Mouse (Mus musculus) T-cell, adult 2 months (primary cell): ENCODE data around the gene Coq10a.

Experiments used
- DNase-seq: peaks from one replicate; pipeline ENCODE4 v3.0.0; 2022; ENCODE audit warnings: low spot score

The Coq10a gene

GRCm38 (mm10) chr10:128368402-128369217, at the start of gene Coq10a:
Coq10a (minus strand) TSS chr10:128368997.
- DNase-seq: peak; percentile 95

- DNase-seq: no peak
These were observed 46.1 kb upstream of the Coq10a start for GRCm38 (mm10) chr10:128414848-128415247.

- no peak for DNase-seq
These were observed 44.3 kb upstream of the Coq10a start for GRCm38 (mm10) chr10:128413076-128413475.

- no peak for DNase-seq
These were observed 43.8 kb upstream of the Coq10a start for GRCm38 (mm10) chr10:128412558-128412957.

- no peak for DNase-seq
These were observed 43.2 kb upstream of the Coq10a start for GRCm38 (mm10) chr10:128412055-128412381.

- peak; percentile 94 for DNase-seq
These were observed 42.6 kb upstream of the Coq10a start, which contains the start of the genes Nabp2 and Rnf41 for GRCm38 (mm10) chr10:128411211-128412054. Nabp2 (minus strand) TSS chr10:128411492. Rnf41 (plus strand) TSS chr10:128411657.

GRCm38 (mm10) chr10:128410560-128410845, 41.7 kb upstream of the Coq10a start:
- no peak for DNase-seq

- peak; percentile 98 for DNase-seq
These were observed 41.1 kb upstream of the Coq10a start for GRCm38 (mm10) chr10:128409692-128410559.

GRCm38 (mm10) chr10:128408591-128409535, 40.1 kb upstream of the Coq10a start:
- DNase-seq: no peak

GRCm38 (mm10) chr10:128403931-128404330, 35.1 kb upstream of the Coq10a start:
- DNase-seq: no peak

- DNase-seq: no peak
These were observed 32.8 kb upstream of the Coq10a start for GRCm38 (mm10) chr10:128401638-128402037.

GRCm38 (mm10) chr10:128401056-128401455, 32.3 kb upstream of the Coq10a start, which contains the start of gene Slc39a5:
Slc39a5 (minus strand) TSS chr10:128401229.
- no peak for DNase-seq

GRCm38 (mm10) chr10:128400338-128400737, 31.5 kb upstream of the Coq10a start:
- DNase-seq: no peak

- DNase-seq: no peak
These were observed 28.7 kb upstream of the Coq10a start for GRCm38 (mm10) chr10:128397466-128397865.

- no peak for DNase-seq
These were observed 28.0 kb upstream of the Coq10a start for GRCm38 (mm10) chr10:128396716-128397264.

- DNase-seq: no peak
These were observed 27.3 kb upstream of the Coq10a start for GRCm38 (mm10) chr10:128396017-128396673.

GRCm38 (mm10) chr10:128391850-128392249, 23.1 kb upstream of the Coq10a start:
- DNase-seq: no peak

GRCm38 (mm10) chr10:128390366-128390765, 21.6 kb upstream of the Coq10a start:
- DNase-seq: no peak

- no peak for DNase-seq
These were observed 20.8 kb upstream of the Coq10a start for GRCm38 (mm10) chr10:128389570-128389969.

- DNase-seq: no peak
These were observed 20.1 kb upstream of the Coq10a start for GRCm38 (mm10) chr10:128388941-128389340.
